Mouse (Mus musculus) midbrain, embryonic 14.5 days (tissue): ENCODE data around the gene Bin2. TPM values are rescaled to one million over a fixed set of nuclear protein-coding genes. Genes with fewer than 3 reads are reported as not detected.

Experiments used
- ATAC-seq: fragments of 200-750 bp; cut with Nextera tagmentation; 2 replicates; pipeline ENCODE4 v1.8.0; 2017; ENCODE audit warnings: moderate number of reproducible peaks, moderate library complexity; ENCODE audit not compliant: low FRiP score, low TSS enrichment
- DNase-seq: peaks from one replicate; pipeline ENCODE4 v3.0.0-alpha.2; 2015
- H3K27ac ChIP-seq: fragments of 300-500 bp; sonication (generic); replicated peaks from 2 replicates; pipeline ENCODE4 v1.5.1; 2014; ENCODE audit warnings: mild to moderate bottlenecking, low read depth, low read length, moderate library complexity
- H3K27me3 ChIP-seq: fragments of 300-500 bp; sonication (generic); 2 replicates; pipeline ENCODE4 v1.6.1; 2014; ENCODE audit warnings: low read length, control low read depth, mixed read lengths; ENCODE audit not compliant: control insufficient read depth, insufficient read depth
- H3K36me3 ChIP-seq: fragments of 300-500 bp; sonication (generic); 2 replicates; pipeline ENCODE4 v1.6.1; 2014; ENCODE audit warnings: low read length, control low read depth; ENCODE audit not compliant: control insufficient read depth, insufficient read depth
- H3K4me1 ChIP-seq: fragments of 300-500 bp; sonication (generic); 2 replicates; pipeline ENCODE4 v1.6.1; 2014; ENCODE audit warnings: mild to moderate bottlenecking, antibody characterized with exemption, low read length, control low read depth; ENCODE audit not compliant: control insufficient read depth, insufficient read depth
- H3K4me2 ChIP-seq: fragments of 300-500 bp; sonication (generic); 2 replicates; pipeline ENCODE4 v1.6.1; 2014; ENCODE audit warnings: mild to moderate bottlenecking, low read length, moderate library complexity
- H3K4me3 ChIP-seq: fragments of 300-500 bp; sonication (generic); replicated peaks from 2 replicates; pipeline ENCODE4 v1.5.1; 2014; ENCODE audit warnings: low read depth, low read length
- H3K9ac ChIP-seq: fragments of 300-500 bp; sonication (generic); replicated peaks from 2 replicates; pipeline ENCODE4 v1.6.1; 2014; ENCODE audit warnings: mild to moderate bottlenecking, low read length, moderate library complexity
- H3K9me3 ChIP-seq: fragments of 300-500 bp; sonication (generic); 2 replicates; pipeline ENCODE4 v1.6.1; 2016; ENCODE audit warnings: low read length, control low read depth, mixed read lengths; ENCODE audit not compliant: control insufficient read depth
- WGBS: fragments of 180-500 bp; shearing (Covaris S2); extraction: QIAGEN DNeasy Blood & Tissue Kit; methylation state at CpG from one replicate; pipeline ENCODE4 v1.1.7; 2014; 5-methylcytosine and 5-hydroxymethylcytosine counted together
- polyA plus RNA-seq: library from polyadenylated mRNA; unstranded; fragments of >200 nt; fragmentation: Nextera tagmentation; extraction: Ambion mirVana; gene quantifications from 2 replicates; pipeline ENCODE4 v1.2.1, GENCODE M21; 2014

Bin2 gene
- 0.61 and 1.8 TPM in 2 replicates for polyA plus RNA-seq

- WGBS = 93% methylated on average over 20 of the region's 20 CpGs
Observed at GRCm38 (mm10) chr15:100669337-100669736, at the start of gene Bin2. Gene Bin2 (minus strand): TSS chr15:100669553.

GRCm38 (mm10) chr15:100718572-100718971 is 49.2 kb upstream of the Bin2 start:
- DNase-seq = no peak
- H3K36me3 ChIP-seq = no peaks in the 10 kb centered on the region
- H3K27me3 ChIP-seq = no peaks in the 10 kb centered on the region
- H3K4me1 ChIP-seq = no peaks in the 10 kb centered on the region
- WGBS = 82% methylated on average over 11 of the region's 11 CpGs
- no peak overlapping the region for H3K27ac ChIP-seq
- no peaks in the 10 kb centered on the region for H3K9me3 ChIP-seq
- H3K4me2 ChIP-seq = no peak overlapping the region
- ATAC-seq = no peak
- H3K4me3 ChIP-seq = no peak overlapping the region
- no peak overlapping the region for H3K9ac ChIP-seq

More at GRCm38 (mm10) chr15:100669337-100669736, at the start of gene Bin2:
- Histone ChIP-seq H3K27ac (no peak within 1 kb of the TSS), H3K4me1 (peaks cover 6% of the 10 kb centered on the region; the same call in 1 of the 2 replicates), H3K36me3 (no peaks in the 10 kb centered on the region), H3K4me3 (no peak within 1 kb of the TSS), H3K9ac (no peak within 1 kb of the TSS), H3K27me3 (no peaks in the 10 kb centered on the region), H3K9me3 (no peaks in the 10 kb centered on the region), H3K4me2 (no peak within 1 kb of the TSS)
- DNase-seq (no peak), ATAC-seq (no peak)

- Histone ChIP-seq H3K9ac (no peak overlapping the region), H3K4me2 (no peak overlapping the region), H3K27ac (no peak overlapping the region), H3K36me3 (no peaks in the 10 kb centered on the region), H3K4me1 (no peaks in the 10 kb centered on the region), H3K4me3 (no peak overlapping the region), H3K9me3 (no peaks in the 10 kb centered on the region), H3K27me3 (no peaks in the 10 kb centered on the region)
- DNase-seq (no peak), ATAC-seq (no peak)
- WGBS = 85% methylated on average over 6 of the region's 6 CpGs
Observed at GRCm38 (mm10) chr15:100717933-100718332, 48.6 kb upstream of the Bin2 start.

- no peak overlapping the region for H3K27ac ChIP-seq
- H3K9ac ChIP-seq = no peak overlapping the region
- no peak overlapping the region for H3K4me2 ChIP-seq
- H3K36me3 ChIP-seq = no peaks in the 10 kb centered on the region
- WGBS = 36% methylated on average over 9 of the region's 9 CpGs
- no peak overlapping the region for H3K4me3 ChIP-seq
- DNase-seq (no peak), ATAC-seq (no peak)
- no peaks in the 10 kb centered on the region for H3K27me3 ChIP-seq
- H3K9me3 ChIP-seq = no peaks in the 10 kb centered on the region
- H3K4me1 ChIP-seq = no peaks in the 10 kb centered on the region
Observed at GRCm38 (mm10) chr15:100715399-100715993, 46.1 kb upstream of the Bin2 start.

GRCm38 (mm10) chr15:100714470-100714869 is 45.1 kb upstream of the Bin2 start:
- Histone ChIP-seq H3K9me3 (no peaks in the 10 kb centered on the region), H3K9ac (no peak overlapping the region), H3K27ac (no peak overlapping the region), H3K4me1 (no peaks in the 10 kb centered on the region), H3K4me2 (no peak overlapping the region), H3K36me3 (no peaks in the 10 kb centered on the region), H3K4me3 (no peak overlapping the region), H3K27me3 (no peaks in the 10 kb centered on the region)
- 90% methylated on average over 8 of the region's 8 CpGs for WGBS
- DNase-seq (no peak), ATAC-seq (no peak)

- no peak overlapping the region for H3K4me3 ChIP-seq
- no peak for DNase-seq
- WGBS = 62% methylated on average over 6 of the region's 6 CpGs
Observed at GRCm38 (mm10) chr15:100710838-100711237, 41.5 kb upstream of the Bin2 start.

GRCm38 (mm10) chr15:100708433-100709078 is 39.2 kb upstream of the Bin2 start:
- H3K4me2 ChIP-seq = no peak overlapping the region

More at GRCm38 (mm10) chr15:100710838-100711237, 41.5 kb upstream of the Bin2 start:
- Histone ChIP-seq H3K27ac (no peak overlapping the region), H3K27me3 (no peaks in the 10 kb centered on the region), H3K4me1 (no peaks in the 10 kb centered on the region), H3K9me3 (no peaks in the 10 kb centered on the region), H3K36me3 (no peaks in the 10 kb centered on the region), H3K4me2 (no peak overlapping the region), H3K9ac (no peak overlapping the region)
- no peak for ATAC-seq

GRCm38 (mm10) chr15:100706226-100706625 is 36.9 kb upstream of the Bin2 start:
- Histone ChIP-seq H3K27ac (no peak overlapping the region), H3K9me3 (no peaks in the 10 kb centered on the region), H3K27me3 (no peaks in the 10 kb centered on the region), H3K36me3 (no peaks in the 10 kb centered on the region), H3K4me1 (no peaks in the 10 kb centered on the region), H3K4me2 (no peak overlapping the region), H3K9ac (no peak overlapping the region), H3K4me3 (no peak overlapping the region)
- WGBS = 69% methylated on average over 8 of the region's 8 CpGs
- DNase-seq (no peak), ATAC-seq (no peak)

More at GRCm38 (mm10) chr15:100708433-100709078, 39.2 kb upstream of the Bin2 start:
- Histone ChIP-seq H3K36me3 (no peaks in the 10 kb centered on the region), H3K4me3 (no peak overlapping the region), H3K27ac (no peak overlapping the region), H3K9me3 (no peaks in the 10 kb centered on the region), H3K4me1 (no peaks in the 10 kb centered on the region), H3K27me3 (no peaks in the 10 kb centered on the region), H3K9ac (no peak overlapping the region)
- WGBS = 81% methylated on average over 8 of the region's 8 CpGs
- DNase-seq (no peak), ATAC-seq (no peak)

- H3K4me2 ChIP-seq = no peak overlapping the region
- H3K4me1 ChIP-seq = no peaks in the 10 kb centered on the region
- H3K4me3 ChIP-seq = no peak overlapping the region
- no peaks in the 10 kb centered on the region for H3K36me3 ChIP-seq
- no peak overlapping the region for H3K9ac ChIP-seq
- WGBS = 80% methylated on average over 1 of the region's 1 CpGs
- no peaks in the 10 kb centered on the region for H3K9me3 ChIP-seq
- ATAC-seq = no peak
- no peak for DNase-seq
- H3K27me3 ChIP-seq = no peaks in the 10 kb centered on the region
- no peak overlapping the region for H3K27ac ChIP-seq
Observed at GRCm38 (mm10) chr15:100705376-100705775, 36.0 kb upstream of the Bin2 start.
